Mouse (Mus musculus): ENCODE data around the gene Ctr9. TPM values are rescaled to one million over a fixed set of nuclear protein-coding genes. Genes with fewer than 3 reads are reported as not detected.

Ctr9 gene
- polyA plus RNA-seq, 1 experiment from 2014 or later: 33.8 TPM

- H3K4me3 ChIP-seq (ENCODE audit: low read depth, low read length): no peak overlapping the region
- ATAC-seq (0 out of 2 replicates have a peak, but pooled peaks have one; percentile 38), DNase-seq (ENCODE audit: low spot score) (peak; percentile 32)
- WGBS: 80% methylated on average over 19 of the region's 19 CpGs
- no peak for TF ChIP-seq EP300 (IDR thresholded peaks at IDR 0.05)
- TF ChIP-seq CTCF (IDR thresholded peaks at IDR 0.05): no peak
- no peak overlapping the region for H3K9ac ChIP-seq (replicated peaks; ENCODE audit: low read depth)
- no peaks in the 10 kb centered on the region for H3K27me3 ChIP-seq (replicated peaks; ENCODE audit: insufficient read depth, low read length)
- no peak overlapping the region for H3K27ac ChIP-seq (ENCODE audit: low read length)
- no peaks in the 10 kb centered on the region for H3K4me1 ChIP-seq (ENCODE audit: insufficient read depth, low read depth, low read length)
- H3K36me3 ChIP-seq (ENCODE audit: insufficient read depth, low read length): peaks cover 18% of the 10 kb centered on the region; the same call in 1 of the 2 replicates
- H3K9me3 ChIP-seq (ENCODE audit: low read length): no peaks in the 10 kb centered on the region
- H3K4me2 ChIP-seq (replicated peaks; ENCODE audit: low read depth, low read length): no peak overlapping the region
Measured at GRCm38 (mm10) chr7:111055221-111055620, 26.5 kb downstream of the Ctr9 start.

GRCm38 (mm10) chr7:111055984-111056657 is 27.4 kb downstream of the Ctr9 start:
- H3K4me3 ChIP-seq (ENCODE audit: low read depth, low read length): no peak overlapping the region
- ATAC-seq (no peak), DNase-seq (ENCODE audit: low spot score) (peak; percentile 55)
- H3K4me2 ChIP-seq (replicated peaks; ENCODE audit: low read depth, low read length): no peak overlapping the region
- TF ChIP-seq CTCF (IDR thresholded peaks at IDR 0.05): no peak
- no peak overlapping the region for H3K27ac ChIP-seq (ENCODE audit: low read length)
- no peaks in the 10 kb centered on the region for H3K27me3 ChIP-seq (replicated peaks; ENCODE audit: insufficient read depth, low read length)
- no peak overlapping the region for H3K9ac ChIP-seq (replicated peaks; ENCODE audit: low read depth)
- peaks cover 18% of the 10 kb centered on the region; the same call in 1 of the 2 replicates for H3K36me3 ChIP-seq (ENCODE audit: insufficient read depth, low read length)
- H3K9me3 ChIP-seq (ENCODE audit: low read length): no peaks in the 10 kb centered on the region
- WGBS: 42% methylated on average over 3 of the region's 3 CpGs
- no peaks in the 10 kb centered on the region for H3K4me1 ChIP-seq (ENCODE audit: insufficient read depth, low read depth, low read length)

GRCm38 (mm10) chr7:111059527-111059926 is 30.8 kb downstream of the Ctr9 start:
- no peak for ATAC-seq
- H3K4me1 ChIP-seq (ENCODE audit: insufficient read depth, low read depth, low read length): no peaks in the 10 kb centered on the region
- 75% methylated on average over 5 of the region's 5 CpGs for WGBS
- TF ChIP-seq CTCF (IDR thresholded peaks at IDR 0.05): no peak
- no peak overlapping the region for H3K27ac ChIP-seq (ENCODE audit: low read length)
- H3K9ac ChIP-seq (replicated peaks; ENCODE audit: low read depth): no peak overlapping the region
- no peaks in the 10 kb centered on the region for H3K36me3 ChIP-seq (ENCODE audit: insufficient read depth, low read length)
- H3K9me3 ChIP-seq (ENCODE audit: low read length): no peaks in the 10 kb centered on the region
- H3K4me3 ChIP-seq (ENCODE audit: low read depth, low read length): no peak overlapping the region
- no peaks in the 10 kb centered on the region for H3K27me3 ChIP-seq (replicated peaks; ENCODE audit: insufficient read depth, low read length)
- DNase-seq (ENCODE audit: low spot score): no peak
- H3K4me2 ChIP-seq (replicated peaks; ENCODE audit: low read depth, low read length): no peak overlapping the region

GRCm38 (mm10) chr7:111062971-111063370 is 34.2 kb downstream of the Ctr9 start:
- ATAC-seq (no peak), DNase-seq (ENCODE audit: low spot score) (no peak)
- H3K27ac ChIP-seq (ENCODE audit: low read length): no peak overlapping the region
- no peak overlapping the region for H3K4me3 ChIP-seq (ENCODE audit: low read depth, low read length)
- peaks cover 5% of the 10 kb centered on the region; the same call in 1 of the 2 replicates for H3K36me3 ChIP-seq (ENCODE audit: insufficient read depth, low read length)
- H3K27me3 ChIP-seq (replicated peaks; ENCODE audit: insufficient read depth, low read length): no peaks in the 10 kb centered on the region
- no peaks in the 10 kb centered on the region for H3K9me3 ChIP-seq (ENCODE audit: low read length)
- WGBS: 90% methylated on average over 1 of the region's 1 CpGs
- H3K9ac ChIP-seq (replicated peaks; ENCODE audit: low read depth): no peak overlapping the region
- no peak overlapping the region for H3K4me2 ChIP-seq (replicated peaks; ENCODE audit: low read depth, low read length)
- TF ChIP-seq EP300 (IDR thresholded peaks at IDR 0.05) (no peak), CTCF (IDR thresholded peaks at IDR 0.05) (0 out of 2 replicates have a peak, but pooled peaks have one; percentile 2)
- H3K4me1 ChIP-seq (ENCODE audit: insufficient read depth, low read depth, low read length): no peaks in the 10 kb centered on the region

GRCm38 (mm10) chr7:111068181-111068580 is 39.4 kb downstream of the Ctr9 start:
- WGBS: 99% methylated on average over 3 of the region's 3 CpGs

GRCm38 (mm10) chr7:111069439-111070166 is 40.9 kb downstream of the Ctr9 start:
- ATAC-seq (no peak), DNase-seq (ENCODE audit: low spot score) (no peak)
- no peak overlapping the region for H3K9ac ChIP-seq (replicated peaks; ENCODE audit: low read depth)
- H3K27ac ChIP-seq (ENCODE audit: low read length): no peak overlapping the region
- 92% methylated on average over 7 of the region's 7 CpGs for WGBS
- H3K27me3 ChIP-seq (replicated peaks; ENCODE audit: insufficient read depth, low read length): no peaks in the 10 kb centered on the region
- no peak overlapping the region for H3K4me3 ChIP-seq (ENCODE audit: low read depth, low read length)
- no peak for TF ChIP-seq EP300 (IDR thresholded peaks at IDR 0.05)
- no peak for TF ChIP-seq CTCF (IDR thresholded peaks at IDR 0.05)
- H3K36me3 ChIP-seq (ENCODE audit: insufficient read depth, low read length): peaks cover 55% of the 10 kb centered on the region
- H3K4me2 ChIP-seq (replicated peaks; ENCODE audit: low read depth, low read length): no peak overlapping the region
- H3K4me1 ChIP-seq (ENCODE audit: insufficient read depth, low read depth, low read length): no peaks in the 10 kb centered on the region
- no peaks in the 10 kb centered on the region for H3K9me3 ChIP-seq (ENCODE audit: low read length)

More at GRCm38 (mm10) chr7:111068181-111068580, 39.4 kb downstream of the Ctr9 start:
- Histone ChIP-seq H3K4me2 (replicated peaks; ENCODE audit: low read depth, low read length) (no peak overlapping the region), H3K27me3 (replicated peaks; ENCODE audit: insufficient read depth, low read length) (no peaks in the 10 kb centered on the region), H3K9ac (replicated peaks; ENCODE audit: low read depth) (no peak overlapping the region), H3K36me3 (ENCODE audit: insufficient read depth, low read length) (peaks cover 43% of the 10 kb centered on the region), H3K4me3 (ENCODE audit: low read depth, low read length) (no peak overlapping the region), H3K4me1 (ENCODE audit: insufficient read depth, low read depth, low read length) (no peaks in the 10 kb centered on the region), H3K9me3 (ENCODE audit: low read length) (no peaks in the 10 kb centered on the region), H3K27ac (ENCODE audit: low read length) (no peak overlapping the region)
- no peak for ATAC-seq
- TF ChIP-seq CTCF (IDR thresholded peaks at IDR 0.05): no peak
- TF ChIP-seq EP300 (IDR thresholded peaks at IDR 0.05): no peak
- DNase-seq (ENCODE audit: low spot score): no peak

All from lung, postnatal 0 days (tissue).